Mouse (Mus musculus): ENCODE measurements around the gene Mybph.

The Mybph gene

DNA sequence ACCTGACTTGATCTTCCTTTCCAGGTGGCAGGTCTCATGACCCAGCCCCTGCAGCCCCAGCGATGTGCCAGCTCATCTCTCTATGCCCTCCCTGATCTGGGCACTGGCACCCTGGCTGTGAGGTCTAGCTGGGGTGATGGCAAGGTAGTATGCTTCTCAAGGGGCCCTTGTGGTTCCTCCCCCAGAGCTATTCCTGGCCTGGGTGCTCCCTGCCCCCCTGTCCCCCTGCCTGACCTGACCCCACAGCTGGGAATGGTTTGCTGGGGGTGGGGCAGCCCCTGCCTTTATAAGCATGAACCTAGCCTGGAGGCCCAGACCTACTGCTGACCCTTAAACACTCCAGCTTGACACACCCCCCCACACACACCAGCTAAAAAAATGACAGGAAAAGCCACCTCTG, at the start of gene Mybph:
TSS of gene Mybph (plus strand) at position 323 of the 400 bp plus-strand sequence.
- DNase-seq (ENCODE audit: low spot score): no peak

- DNase-seq (ENCODE audit: low spot score): no peak
These were observed 47.2 kb upstream of the Mybph start for GRCm38 (mm10) chr1:134146066-134146465.

- DNase-seq (ENCODE audit: low spot score): no peak
These were observed 43.2 kb upstream of the Mybph start for GRCm38 (mm10) chr1:134150076-134150475.

GRCm38 (mm10) chr1:134150745-134151144, 42.5 kb upstream of the Mybph start:
- DNase-seq (ENCODE audit: low spot score): no peak

DNA sequence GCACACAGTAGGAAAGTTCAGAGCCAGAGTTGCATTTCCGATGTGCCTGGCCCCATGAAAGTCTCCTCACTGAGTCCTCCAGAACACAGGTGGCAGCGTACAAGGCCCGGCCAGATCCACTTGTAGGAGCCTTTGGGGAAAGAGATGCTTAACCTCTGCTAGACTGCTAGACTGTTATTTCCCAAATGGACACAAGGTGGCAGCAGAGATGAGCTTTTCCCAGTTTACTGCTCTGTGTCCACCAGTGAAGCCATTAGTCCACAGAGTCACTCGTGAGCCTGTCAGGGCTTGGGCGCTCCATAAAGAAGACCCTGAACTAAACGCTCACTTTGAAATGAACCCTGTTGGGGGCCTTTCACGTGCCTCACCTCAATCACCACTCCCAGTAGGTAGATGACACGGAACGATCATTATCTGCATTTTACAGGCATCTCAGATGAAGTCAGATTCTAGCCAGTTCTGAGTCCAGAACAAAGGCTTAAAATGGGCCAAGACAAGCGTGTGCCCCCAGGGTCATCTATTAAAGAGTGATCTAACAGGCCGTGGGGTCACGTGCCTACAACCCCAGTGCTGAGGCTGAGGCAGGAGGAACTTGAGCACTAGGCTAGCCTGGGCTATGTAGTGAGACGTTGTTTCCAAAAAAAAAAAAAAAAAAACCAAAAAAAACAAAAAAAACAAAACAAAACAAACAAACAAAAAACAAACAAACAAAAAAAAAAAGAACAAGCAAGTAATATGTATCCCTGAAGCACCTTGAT, 41.4 kb upstream of the Mybph start:
- DNase-seq (ENCODE audit: low spot score): peak; percentile 35

DNA sequence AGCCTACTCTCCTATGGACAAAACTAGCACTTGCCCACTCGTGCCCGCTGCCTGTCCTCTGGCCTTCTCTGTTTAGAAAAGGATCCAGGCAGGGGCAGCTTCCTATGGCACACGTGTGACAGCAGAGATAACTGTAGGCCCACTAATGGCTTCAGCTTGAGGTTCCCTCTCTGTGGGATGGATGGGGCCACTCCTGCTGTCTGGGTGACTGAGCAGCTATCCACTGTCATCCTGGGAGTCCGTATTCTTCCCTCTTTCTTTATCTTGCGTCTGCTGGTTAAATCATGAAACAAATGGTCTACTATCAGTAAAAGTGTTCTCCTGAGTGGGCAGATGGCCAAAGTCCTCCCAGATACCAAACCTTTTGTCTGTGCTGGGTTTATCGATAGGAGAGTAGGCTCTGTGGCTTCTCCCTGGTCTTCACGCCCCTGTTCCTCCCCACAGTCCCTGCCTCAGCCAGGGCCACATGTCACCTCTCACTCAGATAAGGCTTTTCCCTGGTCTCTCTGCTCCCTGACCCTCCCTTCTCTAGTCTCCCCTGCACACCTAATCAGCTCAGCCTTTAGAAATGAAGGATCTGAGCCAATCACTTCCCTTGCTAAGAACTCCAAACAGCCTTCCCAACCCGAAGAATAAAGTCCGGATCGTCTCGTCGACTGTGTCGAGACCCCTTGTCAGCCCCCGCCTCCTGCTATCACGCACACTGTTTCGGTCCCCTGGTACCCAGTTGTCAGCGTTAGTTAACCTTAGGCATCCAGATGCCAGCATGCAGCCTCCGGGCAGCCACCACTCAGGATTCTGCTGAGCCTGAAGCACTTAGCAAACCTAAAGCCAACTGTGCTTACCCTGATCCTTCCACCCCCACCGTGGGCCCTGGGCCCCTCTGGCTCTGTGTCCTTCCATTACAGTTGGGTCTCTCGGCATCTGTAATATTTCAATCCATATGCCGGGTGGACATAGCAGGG, 40.3 kb upstream of the Mybph start:
- DNase-seq (ENCODE audit: low spot score): no peak

- no peak for DNase-seq (ENCODE audit: low spot score)
These were observed 39.1 kb upstream of the Mybph start for GRCm38 (mm10) chr1:134154121-134154520.

GRCm38 (mm10) chr1:134154655-134155054, 38.6 kb upstream of the Mybph start:
- no peak for DNase-seq (ENCODE audit: low spot score)

GRCm38 (mm10) chr1:134160404-134160803, 32.8 kb upstream of the Mybph start:
- no peak for DNase-seq (ENCODE audit: low spot score)

DNA sequence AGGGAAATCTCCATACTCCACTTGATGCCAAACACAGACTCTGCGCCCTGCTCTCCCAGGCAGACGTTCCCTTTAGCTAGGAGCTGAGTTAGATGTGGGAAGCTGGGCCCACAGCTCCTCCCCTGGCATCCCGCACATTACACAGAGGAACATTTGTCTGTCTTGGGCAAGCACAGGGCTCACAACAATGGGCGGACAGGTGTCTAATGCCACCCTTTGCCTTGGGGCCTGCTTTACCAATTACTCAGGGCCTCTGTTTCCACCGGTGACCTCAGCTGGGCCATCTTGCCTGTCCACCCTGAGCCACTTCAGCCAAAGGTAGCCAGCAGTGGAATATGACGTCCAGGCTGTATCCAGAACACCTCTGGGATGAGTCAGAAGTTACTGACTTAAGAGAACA, 31.8 kb upstream of the Mybph start:
- no peak for DNase-seq (ENCODE audit: low spot score)

- DNase-seq (ENCODE audit: low spot score): no peak
These were observed 30.6 kb upstream of the Mybph start for GRCm38 (mm10) chr1:134162510-134163225.

GRCm38 (mm10) chr1:134163476-134163875, 29.8 kb upstream of the Mybph start:
- no peak for DNase-seq (ENCODE audit: low spot score)

- DNase-seq (ENCODE audit: low spot score): no peak
These were observed 28.8 kb upstream of the Mybph start for GRCm38 (mm10) chr1:134164454-134164853.

GRCm38 (mm10) chr1:134166547-134166946, 26.7 kb upstream of the Mybph start:
- no peak for DNase-seq (ENCODE audit: low spot score)

- no peak for DNase-seq (ENCODE audit: low spot score)
These were observed 25.6 kb upstream of the Mybph start for GRCm38 (mm10) chr1:134167416-134168305.

- DNase-seq (ENCODE audit: low spot score): no peak
These were observed 24.7 kb upstream of the Mybph start for GRCm38 (mm10) chr1:134168567-134168966.

DNA sequence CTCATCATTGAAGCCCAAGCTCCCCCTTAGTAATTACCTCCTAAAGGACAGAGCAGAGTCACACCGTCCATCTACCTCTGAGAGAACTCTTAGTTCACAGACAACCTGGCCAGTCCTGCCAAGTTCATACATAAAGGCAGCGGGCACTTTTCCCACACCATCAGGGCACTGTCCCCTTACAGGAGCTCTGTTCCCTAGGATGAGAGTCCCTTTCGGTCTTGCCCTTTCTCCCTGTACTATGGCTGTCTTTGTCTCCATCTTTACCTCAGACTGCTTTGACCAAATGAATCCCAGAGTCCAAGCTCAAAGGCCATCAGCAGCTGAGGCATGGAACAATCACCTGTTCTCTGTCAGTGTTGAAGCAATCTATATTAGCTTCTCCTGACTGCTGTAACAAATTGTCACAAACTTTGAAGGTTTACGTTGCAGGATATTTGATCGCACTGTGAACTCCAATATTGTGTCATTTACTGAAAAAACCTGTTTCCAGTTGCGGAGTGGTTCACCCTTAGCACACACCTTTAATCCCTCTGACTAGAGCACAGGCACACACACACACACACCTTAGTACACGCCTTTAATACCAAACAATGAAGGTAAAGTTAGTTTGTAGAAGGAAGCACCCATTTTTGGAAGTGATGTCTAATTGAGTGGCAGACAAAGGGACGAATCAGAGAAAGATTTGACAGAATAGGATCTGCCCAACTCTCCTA, 24.1 kb upstream of the Mybph start:
- DNase-seq (ENCODE audit: low spot score): no peak

DNA sequence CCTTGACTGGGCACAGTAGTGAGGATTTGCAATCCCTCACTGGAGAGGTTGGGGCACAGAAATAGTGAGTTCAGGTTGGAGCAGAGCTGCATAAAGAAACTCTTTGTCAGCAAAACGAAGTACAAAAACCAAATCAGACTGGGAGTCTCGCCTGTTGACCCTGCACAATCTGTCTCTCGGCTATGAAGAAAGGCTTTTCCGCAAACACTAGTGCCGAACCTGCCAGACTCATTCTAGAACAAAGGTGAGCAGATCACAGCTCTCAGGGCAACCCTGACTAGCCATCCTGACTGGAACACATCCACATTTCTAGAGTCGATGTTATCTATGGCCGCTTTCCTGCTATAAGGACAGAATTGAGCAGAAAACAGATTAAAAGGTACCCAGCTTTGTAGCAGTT, 20.2 kb upstream of the Mybph start:
- no peak for DNase-seq (ENCODE audit: low spot score)

DNA sequence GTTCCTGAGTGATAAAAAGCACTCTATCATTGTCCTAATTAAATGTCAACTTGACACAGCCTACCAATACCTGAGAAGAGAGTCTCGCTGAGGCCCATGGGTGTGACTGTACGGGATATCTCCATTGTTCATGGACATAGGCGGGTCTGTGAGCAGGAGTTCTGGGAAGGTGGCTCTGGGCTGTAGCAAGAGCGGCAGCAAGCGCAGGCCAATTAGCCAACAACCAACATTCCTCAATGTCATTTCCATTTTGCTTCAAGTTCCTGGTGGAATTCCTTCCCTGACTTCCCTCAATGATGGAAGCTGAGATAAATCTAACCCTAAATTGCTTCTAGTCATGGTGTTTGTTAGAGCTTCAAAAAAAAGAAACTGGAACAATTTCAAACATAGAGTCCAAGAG, 15.3 kb upstream of the Mybph start:
- no peak for DNase-seq (ENCODE audit: low spot score)

DNA sequence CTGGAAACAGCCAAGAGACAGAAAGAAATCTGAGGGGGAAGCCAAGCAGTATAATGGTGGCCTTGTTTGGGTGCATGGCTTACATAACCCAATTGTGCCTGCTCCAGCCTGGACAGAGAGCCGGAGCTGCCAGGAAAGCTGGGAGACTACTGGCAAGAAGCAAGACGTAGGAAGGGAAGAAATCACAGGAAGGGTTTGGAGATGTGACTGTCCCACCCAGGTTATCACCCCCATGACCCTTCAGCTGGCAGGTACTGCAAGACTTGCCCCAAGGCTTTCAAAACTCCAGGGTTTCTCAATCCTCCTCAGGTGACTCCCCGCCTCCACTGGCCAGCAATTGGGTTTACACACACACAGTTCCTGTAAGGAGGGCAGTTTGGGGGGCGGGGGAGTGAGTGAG, 11.2 kb upstream of the Mybph start, which contains the start of gene Chil1:
TSS of gene Chil1 (plus strand) at position 152 of the 400 bp plus-strand sequence.
- no peak for DNase-seq (ENCODE audit: low spot score)

- no peak for DNase-seq (ENCODE audit: low spot score)
These were observed 9.2 kb upstream of the Mybph start for GRCm38 (mm10) chr1:134184089-134184488.

All from T-cell, adult 2 months (primary cell).